Mouse (Mus musculus) kidney, postnatal 4 days (tissue): ENCODE results near the gene Gpr65.
"Not testable (repeated sequence)": the region's sequence is repeated elsewhere in the genome, so short reads cannot be mapped to it uniquely, and the experiment has no call there.

ENCODE experiments used
- DNase-seq, 2 experiments: peaks; one replicate each; pipeline ENCODE4 v3.0.0; 2021; ENCODE audit warnings: mixed read lengths in 2 of 2

The Gpr65 gene

GRCm38 (mm10) chr12:98283487-98283860, 15.0 kb downstream of the Gpr65 start:
- DNase-seq, result peak in 1 of 2 experiments; percentile 5

DNA sequence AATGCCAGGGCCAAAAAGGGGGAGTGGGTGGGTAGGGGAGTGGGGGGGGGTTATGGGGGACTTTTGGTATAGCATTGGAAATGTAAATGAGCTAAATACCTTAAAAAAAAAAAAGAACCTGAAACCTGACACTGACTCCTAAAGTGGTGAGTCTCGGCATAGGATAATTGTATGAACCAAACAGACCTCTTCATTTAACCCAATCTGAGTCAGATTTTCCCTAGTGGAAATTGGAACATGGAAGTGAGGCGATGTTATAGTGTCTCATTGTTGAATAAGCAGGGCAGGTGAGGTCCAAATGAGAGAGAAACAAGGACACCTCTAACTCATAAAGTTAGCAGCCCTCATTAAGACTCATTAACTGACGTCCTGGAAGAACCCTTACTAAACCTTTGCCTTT, 16.0 kb downstream of the Gpr65 start:
- DNase-seq, result no peak

DNA sequence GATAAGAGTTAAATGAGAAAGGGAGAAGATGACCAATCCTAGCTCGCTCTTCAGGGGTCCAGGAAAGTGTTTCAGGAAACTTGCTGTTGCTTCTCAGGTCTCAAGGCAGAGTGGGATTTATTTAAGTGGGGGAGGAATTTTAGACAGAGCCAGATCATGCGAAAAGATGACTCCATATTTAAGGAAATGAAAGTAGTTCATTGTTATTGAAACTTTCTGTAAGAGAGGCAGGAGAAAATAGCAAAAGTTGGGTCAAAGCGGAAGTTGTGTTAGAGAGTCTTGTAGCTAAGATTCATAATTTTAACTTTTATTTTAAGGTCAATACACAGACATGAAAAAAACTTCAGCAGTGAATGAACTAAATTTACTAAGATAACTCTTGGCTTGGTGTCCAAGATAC, 22.0 kb downstream of the Gpr65 start:
- DNase-seq, result no peak

- no peak for DNase-seq
Observed at GRCm38 (mm10) chr12:98292278-98292677, 23.8 kb downstream of the Gpr65 start.

DNA sequence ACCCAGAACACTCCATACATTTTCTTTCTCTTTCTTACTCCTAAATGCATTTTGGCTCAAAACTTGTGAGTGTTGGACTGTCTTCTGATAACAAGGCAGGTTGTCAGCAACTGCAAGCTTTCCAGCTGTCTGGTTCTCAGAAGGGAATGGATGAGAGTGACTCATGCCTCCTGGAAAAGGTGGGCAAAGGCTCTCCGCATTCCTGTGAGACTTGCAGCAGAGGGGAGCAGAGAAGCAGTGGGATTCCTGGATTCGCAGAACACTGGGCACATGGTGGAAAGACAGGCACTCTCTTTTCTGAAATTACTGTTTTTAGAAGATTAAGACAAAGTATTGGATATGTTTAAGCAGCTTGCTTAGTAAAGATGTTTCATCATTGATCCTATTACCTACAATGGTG, 25.8 kb downstream of the Gpr65 start:
- DNase-seq, result no peak

- no peak for DNase-seq
Observed at GRCm38 (mm10) chr12:98301980-98302379, 33.5 kb downstream of the Gpr65 start.

DNA sequence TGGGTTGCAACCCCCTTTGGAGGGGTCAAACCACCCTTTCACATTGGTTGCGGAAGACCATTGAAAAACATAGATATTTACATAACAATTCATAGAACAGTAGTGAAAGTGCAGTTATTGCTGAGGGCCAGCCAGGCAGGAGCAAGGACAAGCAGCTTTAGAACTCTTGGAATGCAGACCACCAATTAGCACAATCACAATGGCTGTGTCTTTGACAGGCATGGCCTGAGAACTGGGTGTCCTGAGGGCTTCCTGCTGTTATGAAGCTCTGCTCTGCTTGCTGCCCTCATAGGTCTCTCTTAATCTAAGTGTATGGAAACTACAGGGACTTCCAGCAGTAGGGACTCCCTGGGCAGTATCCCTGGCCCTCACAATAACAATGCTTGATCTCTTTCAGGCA, 34.6 kb downstream of the Gpr65 start:
- DNase-seq, result no peak

DNA sequence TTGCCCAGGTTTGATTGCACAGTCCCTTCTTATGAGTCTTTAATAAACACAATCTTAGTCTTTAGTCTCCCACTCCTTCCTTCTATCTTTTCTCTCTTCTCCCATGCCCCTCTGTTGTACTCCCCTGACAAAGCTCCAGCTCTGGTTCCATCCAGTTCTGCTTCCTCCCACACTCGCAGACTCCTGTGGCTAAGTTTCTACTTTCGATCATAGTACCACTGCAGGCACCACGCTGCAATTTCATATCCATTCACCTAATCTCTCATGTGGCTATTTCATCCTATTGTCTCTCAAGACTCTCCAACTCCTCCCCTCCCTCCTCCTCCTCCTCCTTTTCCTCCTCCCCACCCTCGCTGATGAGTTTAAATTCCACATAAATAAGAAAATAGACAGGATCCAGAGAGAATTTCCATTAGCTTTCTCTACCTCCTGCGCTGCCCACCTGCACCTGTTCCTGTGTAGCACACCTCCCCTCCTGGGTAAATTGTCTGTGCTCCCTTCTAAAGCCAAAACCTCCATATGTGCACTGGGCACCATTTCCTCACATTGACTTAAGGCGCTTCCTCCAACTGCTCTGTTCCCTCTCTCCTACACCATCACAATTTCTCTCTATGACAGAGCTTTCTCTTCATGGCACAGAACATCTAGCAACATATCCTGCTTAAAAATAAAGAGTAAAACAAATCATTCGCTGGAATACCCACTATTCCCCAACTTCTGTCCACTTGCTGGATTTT, 38.9 kb downstream of the Gpr65 start:
- DNase-seq, result no peak

DNA sequence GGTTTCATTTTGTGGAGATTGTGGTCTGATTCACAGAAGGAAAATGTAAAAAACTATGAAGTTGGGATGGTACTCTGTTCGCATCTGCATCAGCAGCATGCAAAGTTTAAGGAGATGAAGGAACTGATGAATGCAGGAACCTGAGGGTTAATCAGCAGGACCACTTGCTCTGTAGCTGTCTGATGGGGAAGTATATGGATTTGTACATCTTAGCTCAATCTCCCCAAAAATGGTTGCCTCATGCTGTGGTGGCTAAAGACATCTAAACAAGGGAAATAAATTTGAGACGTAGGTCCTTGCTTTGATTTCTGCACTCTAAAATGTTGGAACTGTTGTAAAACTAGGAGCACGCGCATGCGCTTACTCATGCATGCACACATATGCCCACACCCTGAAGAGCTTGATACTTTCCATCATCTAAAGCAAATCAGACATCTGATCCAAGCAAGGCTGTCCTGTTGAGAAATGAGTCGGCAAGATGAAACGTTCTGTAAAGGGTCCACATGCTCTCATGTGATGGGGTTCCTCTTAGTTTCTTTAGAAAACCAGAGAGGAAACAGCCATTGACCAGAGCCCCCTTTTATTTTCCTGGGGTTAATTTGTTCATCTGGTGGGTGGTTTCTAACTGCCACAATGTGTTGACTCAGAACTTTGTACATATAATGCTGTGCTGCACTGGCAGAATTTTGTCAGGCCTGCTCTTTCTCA, 43.1 kb downstream of the Gpr65 start:
- DNase-seq, result no peak

DNA sequence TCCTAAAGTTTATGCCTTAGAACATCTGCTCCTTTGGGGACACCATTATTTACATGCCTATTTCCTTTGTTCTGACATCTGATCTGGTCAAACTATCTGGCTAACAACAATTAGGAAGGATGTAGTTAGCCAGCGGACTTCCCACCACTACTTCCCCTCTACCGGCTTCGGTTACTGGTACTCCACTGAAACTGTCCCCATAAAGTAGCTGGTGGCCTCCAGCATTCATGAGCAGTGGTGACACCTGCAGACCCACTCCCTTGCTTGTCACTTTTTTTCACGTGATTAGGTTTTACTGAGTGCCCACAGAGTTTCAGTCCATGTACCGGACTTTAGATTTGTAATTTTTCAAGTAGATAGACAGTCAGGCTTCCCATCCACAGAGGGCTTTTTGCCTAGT, 47.5 kb downstream of the Gpr65 start:
- DNase-seq, result no peak

DNA sequence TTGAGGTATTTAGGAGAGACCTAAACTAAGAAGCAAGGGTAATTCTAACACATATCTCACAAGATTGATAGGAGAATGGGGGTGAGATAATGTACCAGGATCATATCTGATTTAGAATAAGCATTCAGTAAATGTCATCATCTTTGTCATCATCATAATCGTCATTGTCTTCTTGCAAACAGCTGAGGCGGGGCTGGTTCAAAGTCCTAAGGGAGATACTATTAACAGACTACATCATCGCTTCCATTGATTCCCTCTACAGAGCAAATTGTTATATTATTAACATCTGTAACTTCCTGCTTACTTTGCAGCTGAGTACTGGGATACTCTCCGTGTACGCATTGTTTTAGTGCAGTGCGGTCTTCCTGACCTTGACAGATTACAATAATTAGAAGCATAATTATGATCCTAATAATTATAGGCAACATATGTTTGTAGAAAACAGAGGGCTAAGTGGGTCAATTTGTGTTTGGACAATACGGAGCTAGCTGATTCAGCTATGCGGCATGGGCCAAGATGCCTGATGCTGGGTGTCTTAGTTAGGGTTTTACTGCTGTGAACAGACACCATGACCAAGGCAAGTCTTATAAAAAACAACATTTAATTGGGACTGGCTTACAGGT, 49.4 kb downstream of the Gpr65 start:
- no peak for DNase-seq

DNA sequence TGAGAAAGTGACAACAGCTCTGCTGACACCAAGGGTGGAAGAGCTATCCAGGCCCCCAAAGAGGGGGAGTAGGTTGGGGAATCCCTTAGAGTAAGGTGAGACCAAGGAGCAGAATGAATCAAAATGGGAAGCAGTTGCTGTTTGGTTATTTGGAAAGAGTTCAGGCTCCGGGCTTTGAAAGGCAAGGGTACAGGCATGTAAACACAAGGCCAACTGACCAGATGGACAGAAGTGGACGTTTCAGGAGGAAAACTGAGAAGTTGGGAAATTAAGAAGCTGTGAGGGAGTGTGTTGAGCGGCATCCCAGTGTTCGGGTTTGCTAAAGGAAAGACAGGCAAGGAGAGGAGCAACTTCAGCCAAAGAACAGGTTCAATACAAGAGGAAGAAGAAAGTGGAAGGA, 54.0 kb downstream of the Gpr65 start:
- no peak for DNase-seq

GRCm38 (mm10) chr12:98324170-98324569, 55.7 kb downstream of the Gpr65 start:
- not testable (repeated sequence) for DNase-seq
